Mouse (Mus musculus) kidney, postnatal 0 days (tissue): ENCODE results near the gene Spon1. TPM values are rescaled to one million over a fixed set of nuclear protein-coding genes. Genes with fewer than 3 reads are reported as not detected.

Experiments used
- ATAC-seq: fragments of 200-750 bp; cut with Nextera tagmentation; replicated peaks from 2 replicates; pipeline ENCODE4 v1.8.0; 2017; ENCODE audit warnings: low read depth, moderate number of reproducible peaks, moderate TSS enrichment, moderate library complexity; ENCODE audit not compliant: low FRiP score
- DNase-seq: peaks from one replicate; pipeline ENCODE4 v3.0.0-alpha.2; 2016; ENCODE audit warnings: low spot score
- H3K27ac ChIP-seq: fragments of 300-500 bp; sonication (generic); 2 replicates; pipeline ENCODE4 v1.5.1; 2014; ENCODE audit warnings: mild to moderate bottlenecking
- H3K27me3 ChIP-seq: fragments of 300-500 bp; sonication (generic); 2 replicates; pipeline ENCODE4 v1.6.1; 2014; ENCODE audit warnings: low read length, mixed read lengths; ENCODE audit not compliant: insufficient read depth
- H3K36me3 ChIP-seq: fragments of 300-500 bp; sonication (generic); 2 replicates; pipeline ENCODE4 v1.6.1; 2014; ENCODE audit warnings: low read length, mixed read lengths; ENCODE audit not compliant: insufficient read depth
- H3K4me1 ChIP-seq: fragments of 300-500 bp; sonication (generic); replicated peaks from 2 replicates; pipeline ENCODE4 v1.6.1; 2014; ENCODE audit warnings: antibody characterized with exemption, low read length, mixed read lengths; ENCODE audit not compliant: insufficient read depth
- H3K4me2 ChIP-seq: fragments of 300-500 bp; sonication (generic); 2 replicates; pipeline ENCODE4 v1.6.1; 2014; ENCODE audit warnings: mild to moderate bottlenecking, low read length, moderate library complexity, mixed read lengths
- H3K4me3 ChIP-seq: fragments of 300-500 bp; sonication (generic); replicated peaks from 2 replicates; pipeline ENCODE4 v1.5.1; 2014; ENCODE audit warnings: low read depth, low read length
- H3K9ac ChIP-seq: fragments of 300-500 bp; sonication (generic); 2 replicates; pipeline ENCODE4 v1.6.1; 2014; ENCODE audit warnings: low read depth, low read length
- H3K9me3 ChIP-seq: fragments of 300-500 bp; sonication (generic); replicated peaks from 2 replicates; pipeline ENCODE4 v1.6.1; 2016; ENCODE audit warnings: low read length, inconsistent platforms, mixed read lengths
- CTCF ChIP-seq: IDR thresholded peaks from 2 replicates; pipeline ENCODE4 v1.5.1; 2016; ENCODE audit warnings: antibody characterized with exemption, low read depth, mild to moderate bottlenecking, moderate library complexity
- WGBS: fragments of 180-500 bp; shearing (Covaris S2); extraction: QIAGEN DNeasy Blood & Tissue Kit; methylation state at CpG from one replicate; pipeline ENCODE4 v1.1.7; 2014; 5-methylcytosine and 5-hydroxymethylcytosine counted together
- polyA plus RNA-seq: library from polyadenylated mRNA; unstranded; fragments of >200 nt; fragmentation: Nextera tagmentation; extraction: Ambion mirVana; gene quantifications from 2 replicates; pipeline ENCODE4 v1.2.1, GENCODE M21; 2015

The Spon1 gene
- polyA plus RNA-seq, 1 experiment from 2014 or later = 12.1 TPM

DNA sequence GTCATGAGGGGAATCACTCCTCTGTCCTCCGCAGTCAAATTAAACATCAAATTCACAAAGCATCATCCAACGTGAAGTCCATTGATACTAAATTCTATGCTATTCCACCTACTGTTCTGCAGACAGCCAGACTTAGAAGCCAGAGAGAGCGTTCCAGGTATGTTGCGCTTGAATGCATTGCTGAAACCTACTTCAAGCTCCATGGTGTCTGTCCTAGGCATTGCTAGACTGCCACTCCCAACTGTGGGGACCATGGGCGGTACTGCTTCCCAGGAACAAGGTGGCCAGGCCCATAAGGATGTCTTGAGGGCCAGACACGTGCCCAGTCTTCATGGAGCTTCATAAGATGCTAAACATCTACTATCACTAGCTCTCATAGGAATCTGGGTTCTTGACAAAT lies 125.7 kb downstream of the Spon1 start:
- no peaks in the 10 kb centered on the region for H3K27me3 ChIP-seq
- no peaks in the 10 kb centered on the region for H3K36me3 ChIP-seq
- no peak overlapping the region for H3K4me3 ChIP-seq
- H3K9me3 ChIP-seq = no peaks in the 10 kb centered on the region
- TF ChIP-seq CTCF = no peak
- WGBS = 90% methylated on average over 6 of the region's 6 CpGs
- ATAC-seq = no peak
- no peak overlapping the region for H3K4me2 ChIP-seq
- DNase-seq = no peak
- no peak overlapping the region for H3K9ac ChIP-seq
- no peaks in the 10 kb centered on the region for H3K4me1 ChIP-seq
- H3K27ac ChIP-seq = no peak overlapping the region

DNA sequence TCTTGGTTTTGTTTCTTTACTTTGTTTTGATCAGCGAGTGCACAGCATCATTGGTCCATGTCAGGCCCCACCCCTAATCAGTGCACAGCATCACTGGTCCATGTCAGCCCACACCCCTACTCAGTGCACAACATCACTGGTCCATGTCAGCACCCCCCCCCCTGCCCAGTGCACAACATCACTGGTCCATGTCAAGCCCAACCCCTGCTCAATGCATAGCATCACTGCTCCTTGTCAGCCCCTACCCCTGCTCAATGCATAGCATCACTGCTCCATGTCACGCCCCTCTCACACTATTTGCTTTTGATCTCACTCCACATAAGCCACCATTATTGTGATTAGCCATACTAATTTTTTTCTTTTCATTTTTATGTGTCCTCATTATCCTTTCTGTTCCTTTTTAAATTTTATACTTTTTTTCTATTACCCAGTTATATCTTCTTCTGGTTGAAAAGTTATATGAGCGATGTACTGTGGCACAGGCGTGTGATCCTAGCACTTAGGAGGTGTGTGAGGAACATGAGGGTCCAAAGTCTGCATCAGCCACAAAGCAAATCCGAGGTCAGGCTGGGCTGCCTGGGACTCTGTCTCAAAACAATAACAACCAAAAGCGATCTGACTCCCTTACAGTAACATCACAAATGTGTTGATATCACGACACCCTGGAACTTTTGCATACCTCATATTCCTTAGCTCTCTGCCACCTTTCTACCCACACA lies 128.3 kb downstream of the Spon1 start:
- no peak for TF ChIP-seq CTCF
- 80% methylated on average over 7 of the region's 7 CpGs for WGBS
- no peaks in the 10 kb centered on the region for H3K9me3 ChIP-seq
- no peak overlapping the region for H3K4me3 ChIP-seq
- no peaks in the 10 kb centered on the region for H3K36me3 ChIP-seq
- H3K9ac ChIP-seq = no peak overlapping the region
- DNase-seq (no peak), ATAC-seq (no peak)
- no peak overlapping the region for H3K27ac ChIP-seq
- no peaks in the 10 kb centered on the region for H3K27me3 ChIP-seq
- no peak overlapping the region for H3K4me2 ChIP-seq
- H3K4me1 ChIP-seq = no peaks in the 10 kb centered on the region

DNA sequence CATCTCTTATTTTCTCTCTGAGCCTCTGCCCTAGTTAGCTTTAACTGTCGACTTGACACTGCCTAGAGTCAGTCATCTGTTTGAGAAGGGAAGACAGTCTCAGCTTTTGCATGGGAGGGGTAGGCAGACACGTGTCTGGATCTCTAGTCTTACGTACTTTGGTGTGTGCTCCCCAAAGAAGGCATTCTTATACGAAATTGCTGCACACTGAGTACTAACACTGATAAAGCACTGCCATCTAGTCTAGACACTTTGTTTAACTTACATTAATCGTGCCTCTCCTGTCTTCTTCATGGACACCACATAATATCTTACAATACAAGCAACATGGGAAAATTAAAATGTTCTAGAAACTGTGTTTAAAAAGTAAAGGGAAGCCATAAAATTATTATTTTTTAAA lies 129.5 kb downstream of the Spon1 start:
- no peak overlapping the region for H3K9ac ChIP-seq
- H3K4me3 ChIP-seq = no peak overlapping the region
- H3K4me2 ChIP-seq = no peak overlapping the region
- no peaks in the 10 kb centered on the region for H3K4me1 ChIP-seq
- no peak overlapping the region for H3K27ac ChIP-seq
- H3K36me3 ChIP-seq = no peaks in the 10 kb centered on the region
- no peak for TF ChIP-seq CTCF
- H3K9me3 ChIP-seq = no peaks in the 10 kb centered on the region
- ATAC-seq (no peak), DNase-seq (no peak)
- 74% methylated on average over 5 of the region's 5 CpGs for WGBS
- no peaks in the 10 kb centered on the region for H3K27me3 ChIP-seq

DNA sequence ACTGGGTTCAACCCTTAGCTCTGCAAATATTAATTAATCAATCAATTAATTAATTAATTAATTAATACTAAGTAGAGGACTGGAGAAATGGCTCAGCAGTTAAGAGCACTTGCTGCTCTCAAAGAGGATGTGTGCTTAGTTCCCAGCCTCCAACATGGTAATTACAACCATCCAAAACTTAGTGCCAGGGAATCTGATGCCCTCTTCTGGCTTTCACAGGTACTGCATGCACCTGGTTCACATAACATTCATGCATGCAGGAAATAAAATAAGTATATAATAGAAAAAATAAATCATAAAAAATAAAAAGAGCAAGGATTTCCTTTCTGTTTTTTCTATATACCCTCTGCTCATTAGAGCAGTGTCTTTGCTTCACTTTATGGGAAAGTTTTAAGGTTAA lies 132.6 kb downstream of the Spon1 start:
- H3K9ac ChIP-seq = no peak overlapping the region
- no peaks in the 10 kb centered on the region for H3K4me1 ChIP-seq
- ATAC-seq (no peak), DNase-seq (no peak)
- no peaks in the 10 kb centered on the region for H3K27me3 ChIP-seq
- no peak overlapping the region for H3K4me3 ChIP-seq
- H3K36me3 ChIP-seq = no peaks in the 10 kb centered on the region
- H3K27ac ChIP-seq = no peak overlapping the region
- H3K4me2 ChIP-seq = no peak overlapping the region
- no peaks in the 10 kb centered on the region for H3K9me3 ChIP-seq
- TF ChIP-seq CTCF = peak; percentile 35; the same call in 1 of the 2 replicates

DNA sequence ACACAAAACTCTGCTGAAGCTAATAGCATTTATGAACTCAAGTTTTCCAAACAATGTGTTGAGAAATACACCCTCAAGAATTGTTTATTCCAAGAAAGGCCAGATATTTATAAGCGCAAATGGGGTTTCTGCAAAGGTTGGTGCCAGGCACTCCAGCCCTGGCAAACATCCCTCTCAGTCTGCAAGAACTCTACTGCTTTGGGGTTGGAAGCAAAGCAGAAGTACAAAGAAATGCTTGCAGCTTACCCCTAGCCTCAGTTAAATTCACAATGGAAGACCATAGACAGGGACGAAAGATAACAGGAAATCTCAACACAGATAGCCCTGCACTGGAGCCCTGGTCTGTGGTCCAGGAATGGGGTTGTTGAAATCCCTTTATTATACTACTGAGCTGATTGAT lies 135.7 kb downstream of the Spon1 start:
- no peaks in the 10 kb centered on the region for H3K9me3 ChIP-seq
- no peak overlapping the region for H3K4me3 ChIP-seq
- DNase-seq (no peak), ATAC-seq (no peak)
- H3K36me3 ChIP-seq = no peaks in the 10 kb centered on the region
- TF ChIP-seq CTCF = no peak
- WGBS = 88% methylated on average over 2 of the region's 2 CpGs
- H3K9ac ChIP-seq = no peak overlapping the region
- no peak overlapping the region for H3K4me2 ChIP-seq
- H3K4me1 ChIP-seq = no peaks in the 10 kb centered on the region
- H3K27me3 ChIP-seq = no peaks in the 10 kb centered on the region
- no peak overlapping the region for H3K27ac ChIP-seq

DNA sequence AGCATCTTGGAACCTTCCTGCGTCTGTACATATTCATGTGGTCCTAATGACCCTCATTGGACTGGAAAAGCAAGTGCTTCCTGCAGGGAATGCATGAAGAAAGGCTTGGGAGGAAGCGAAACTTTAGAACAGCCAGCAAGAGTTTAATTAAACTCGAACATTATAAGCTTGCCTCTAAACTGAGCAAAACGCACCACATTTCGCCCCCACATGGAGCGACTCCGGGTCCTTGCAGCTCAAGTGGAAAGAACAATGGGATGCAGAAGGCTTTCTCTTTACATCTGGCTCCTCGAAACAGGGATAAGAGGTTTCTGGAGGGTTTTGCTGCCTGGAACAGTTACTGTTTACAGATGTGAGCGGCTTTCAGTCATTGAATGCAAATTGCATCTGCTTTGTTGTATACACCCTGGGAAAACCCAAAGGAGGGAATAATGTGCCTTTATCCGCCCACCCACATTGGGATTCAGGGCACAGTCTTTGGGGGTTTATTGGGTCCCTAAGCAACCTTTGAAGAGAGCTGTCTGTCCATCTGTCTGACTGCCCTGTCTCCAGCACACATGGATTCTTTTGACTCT lies 136.2 kb downstream of the Spon1 start:
- H3K9ac ChIP-seq = no peak overlapping the region
- ATAC-seq (no peak), DNase-seq (no peak)
- H3K27ac ChIP-seq = no peak overlapping the region
- H3K36me3 ChIP-seq = no peaks in the 10 kb centered on the region
- H3K4me3 ChIP-seq = no peak overlapping the region
- H3K4me2 ChIP-seq = no peak overlapping the region
- 47% methylated on average over 10 of the region's 10 CpGs for WGBS
- H3K9me3 ChIP-seq = no peaks in the 10 kb centered on the region
- no peaks in the 10 kb centered on the region for H3K4me1 ChIP-seq
- no peak for TF ChIP-seq CTCF
- H3K27me3 ChIP-seq = no peaks in the 10 kb centered on the region
